Mouse (Mus musculus) midbrain, postnatal 0 days (tissue): ENCODE measurements around the gene Med23. TPM values are rescaled to one million over a fixed set of nuclear protein-coding genes. Genes with fewer than 3 reads are reported as not detected.

Experiments
- ATAC-seq: fragments of 200-750 bp; cut with Nextera tagmentation; 2 replicates; pipeline ENCODE4 v1.8.0; 2017; ENCODE audit warnings: moderate number of reproducible peaks, mild to moderate bottlenecking, moderate TSS enrichment, moderate library complexity; ENCODE audit not compliant: low FRiP score
- DNase-seq: peaks from one replicate; pipeline ENCODE4 v3.0.0-alpha.2; 2015; ENCODE audit warnings: low spot score
- H3K27ac ChIP-seq: fragments of 300-500 bp; sonication (generic); 2 replicates; pipeline ENCODE4 v1.5.1; 2014; ENCODE audit warnings: low read depth, mild to moderate bottlenecking, low read length, mixed read lengths
- H3K27me3 ChIP-seq: fragments of 300-500 bp; sonication (generic); 2 replicates; pipeline ENCODE4 v1.6.1; 2014; ENCODE audit warnings: low read length, control low read depth, mixed read lengths; ENCODE audit not compliant: insufficient read depth
- H3K36me3 ChIP-seq: fragments of 300-500 bp; sonication (generic); 2 replicates; pipeline ENCODE4 v1.6.1; 2014; ENCODE audit warnings: low read length, control low read depth, mixed read lengths; ENCODE audit not compliant: insufficient read depth
- H3K4me1 ChIP-seq: fragments of 300-500 bp; sonication (generic); 2 replicates; pipeline ENCODE4 v1.6.1; 2014; ENCODE audit warnings: mild to moderate bottlenecking, control low read depth, antibody characterized with exemption, low read length, mixed read lengths; ENCODE audit not compliant: insufficient read depth
- H3K4me2 ChIP-seq: fragments of 300-500 bp; sonication (generic); 2 replicates; pipeline ENCODE4 v1.6.1; 2014; ENCODE audit warnings: low read depth, mild to moderate bottlenecking, low read length, mixed read lengths; ENCODE audit not compliant: poor library complexity, severe bottlenecking
- H3K4me3 ChIP-seq: fragments of 300-500 bp; sonication (generic); 2 replicates; pipeline ENCODE4 v1.5.1; 2014; ENCODE audit warnings: low read depth, mild to moderate bottlenecking, low read length, moderate library complexity
- H3K9ac ChIP-seq: fragments of 300-500 bp; sonication (generic); replicated peaks from 2 replicates; pipeline ENCODE4 v1.6.1; 2014; ENCODE audit warnings: mild to moderate bottlenecking, low read length, moderate library complexity, mixed read lengths; ENCODE audit not compliant: poor library complexity, severe bottlenecking
- H3K9me3 ChIP-seq: fragments of 300-500 bp; sonication (generic); 2 replicates; pipeline ENCODE4 v1.6.1; 2016; ENCODE audit warnings: low read length, control low read depth
- CTCF ChIP-seq: IDR thresholded peaks from 2 replicates; pipeline ENCODE4 v1.5.1; 2016; ENCODE audit warnings: antibody characterized with exemption, mild to moderate bottlenecking
- WGBS: fragments of 180-500 bp; shearing (Covaris S2); extraction: QIAGEN DNeasy Blood & Tissue Kit; methylation state at CpG from one replicate; pipeline ENCODE4 v1.1.7; 2014; 5-methylcytosine and 5-hydroxymethylcytosine counted together
- polyA plus RNA-seq: library from polyadenylated mRNA; unstranded; fragments of >200 nt; fragmentation: Nextera tagmentation; extraction: Ambion mirVana; gene quantifications from 2 replicates; pipeline ENCODE4 v1.2.1, GENCODE M21; 2015
- total RNA-seq: library from RNA; depleted of rRNA; stranded (reverse); fragments of >200 nt; gene quantifications from 2 replicates; pipeline ENCODE4 v1.2.3, GENCODE M21; 2014

The Med23 gene
- total and polyA plus RNA-seq, 2 experiments from 2014 or later: 19.0 to 40.3 TPM

DNA sequence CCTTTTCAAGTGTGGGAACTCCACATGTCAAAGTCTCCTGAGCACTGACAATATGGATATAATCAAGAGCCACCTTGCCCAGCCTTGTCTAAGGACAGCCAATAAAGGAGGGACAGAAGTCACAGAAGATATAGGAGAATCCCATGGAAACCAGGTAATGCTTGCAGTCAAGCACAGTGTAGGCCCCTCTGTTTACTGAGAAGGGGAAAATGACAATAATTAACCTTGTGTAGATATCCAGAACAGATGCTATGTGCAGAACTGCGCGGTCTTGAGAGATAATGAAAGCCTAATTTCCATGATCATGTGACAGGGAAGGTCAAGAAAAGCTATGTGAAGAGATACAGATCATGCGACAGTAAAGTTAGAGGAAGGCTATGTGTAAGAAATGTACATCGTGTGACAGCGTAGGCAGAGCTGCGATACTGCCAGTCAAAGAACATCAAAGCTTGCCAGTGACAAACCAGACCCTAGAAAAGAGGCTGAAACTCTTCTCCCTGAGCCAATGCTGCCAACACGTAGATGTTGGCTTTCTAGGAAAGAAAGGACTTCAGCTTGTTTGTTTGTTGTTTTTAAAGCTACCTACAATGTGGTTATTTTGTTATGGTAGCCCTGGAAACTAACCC is 44.2 kb upstream of the Med23 start:
- H3K4me2 ChIP-seq: no peak overlapping the region; the same call in 1 of the 2 replicates
- 73% methylated on average over 7 of the region's 7 CpGs for WGBS
- no peak overlapping the region for H3K27ac ChIP-seq
- no peaks in the 10 kb centered on the region for H3K27me3 ChIP-seq
- H3K36me3 ChIP-seq: no peaks in the 10 kb centered on the region
- ATAC-seq: no peak
- TF ChIP-seq CTCF: no peak
- no peaks in the 10 kb centered on the region for H3K4me1 ChIP-seq
- H3K9ac ChIP-seq: no peak overlapping the region
- H3K9me3 ChIP-seq: no peaks in the 10 kb centered on the region
- no peak overlapping the region for H3K4me3 ChIP-seq
- no peak for DNase-seq

GRCm38 (mm10) chr10:24826130-24826529 is 43.7 kb upstream of the Med23 start:
- H3K36me3 ChIP-seq: no peaks in the 10 kb centered on the region
- no peak overlapping the region for H3K9ac ChIP-seq
- no peaks in the 10 kb centered on the region for H3K27me3 ChIP-seq
- ATAC-seq (peak; percentile 45; the same call in 1 of the 2 replicates), DNase-seq (no peak)
- no peaks in the 10 kb centered on the region for H3K9me3 ChIP-seq
- H3K27ac ChIP-seq: no peak overlapping the region
- H3K4me2 ChIP-seq: no peak overlapping the region; the same call in 1 of the 2 replicates
- 5% methylated on average over 6 of the region's 6 CpGs for WGBS
- no peaks in the 10 kb centered on the region for H3K4me1 ChIP-seq
- TF ChIP-seq CTCF: no peak
- H3K4me3 ChIP-seq: no peak overlapping the region

DNA sequence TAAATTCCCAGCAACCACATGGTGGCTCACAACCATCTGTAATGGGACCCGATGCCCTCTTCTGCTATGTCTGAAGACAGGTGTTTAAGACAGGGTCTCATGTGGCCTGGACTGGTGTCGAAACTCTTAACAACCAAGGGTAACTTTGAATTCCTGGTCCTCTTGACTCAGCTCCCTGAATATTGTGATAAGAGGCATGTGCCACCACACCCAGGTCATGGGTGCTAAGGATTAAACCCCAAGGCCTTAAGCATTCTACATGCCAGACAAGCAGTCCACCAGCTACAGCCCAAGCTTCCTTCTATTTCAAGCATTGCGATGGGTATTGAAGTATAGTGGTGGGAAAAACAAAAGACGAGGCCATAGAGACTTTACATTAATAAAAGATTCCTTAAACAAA is 41.6 kb upstream of the Med23 start:
- Histone ChIP-seq H3K4me3 (no peak overlapping the region), H3K36me3 (no peaks in the 10 kb centered on the region), H3K27me3 (no peaks in the 10 kb centered on the region), H3K4me1 (no peaks in the 10 kb centered on the region), H3K4me2 (no peak overlapping the region), H3K27ac (no peak overlapping the region), H3K9ac (no peak overlapping the region), H3K9me3 (no peaks in the 10 kb centered on the region)
- TF ChIP-seq CTCF: no peak
- DNase-seq (no peak), ATAC-seq (no peak)
- WGBS: 94% methylated on average over 4 of the region's 4 CpGs

GRCm38 (mm10) chr10:24830448-24830847 is 39.3 kb upstream of the Med23 start:
- no peak overlapping the region for H3K4me3 ChIP-seq
- no peak overlapping the region for H3K4me2 ChIP-seq
- no peak overlapping the region for H3K27ac ChIP-seq
- DNase-seq: no peak
- H3K4me1 ChIP-seq: no peaks in the 10 kb centered on the region
- no peaks in the 10 kb centered on the region for H3K36me3 ChIP-seq
- no peaks in the 10 kb centered on the region for H3K27me3 ChIP-seq
- ATAC-seq: no peak
- no peaks in the 10 kb centered on the region for H3K9me3 ChIP-seq
- WGBS: 89% methylated on average over 5 of the region's 5 CpGs
- no peak overlapping the region for H3K9ac ChIP-seq
- TF ChIP-seq CTCF: no peak

DNA sequence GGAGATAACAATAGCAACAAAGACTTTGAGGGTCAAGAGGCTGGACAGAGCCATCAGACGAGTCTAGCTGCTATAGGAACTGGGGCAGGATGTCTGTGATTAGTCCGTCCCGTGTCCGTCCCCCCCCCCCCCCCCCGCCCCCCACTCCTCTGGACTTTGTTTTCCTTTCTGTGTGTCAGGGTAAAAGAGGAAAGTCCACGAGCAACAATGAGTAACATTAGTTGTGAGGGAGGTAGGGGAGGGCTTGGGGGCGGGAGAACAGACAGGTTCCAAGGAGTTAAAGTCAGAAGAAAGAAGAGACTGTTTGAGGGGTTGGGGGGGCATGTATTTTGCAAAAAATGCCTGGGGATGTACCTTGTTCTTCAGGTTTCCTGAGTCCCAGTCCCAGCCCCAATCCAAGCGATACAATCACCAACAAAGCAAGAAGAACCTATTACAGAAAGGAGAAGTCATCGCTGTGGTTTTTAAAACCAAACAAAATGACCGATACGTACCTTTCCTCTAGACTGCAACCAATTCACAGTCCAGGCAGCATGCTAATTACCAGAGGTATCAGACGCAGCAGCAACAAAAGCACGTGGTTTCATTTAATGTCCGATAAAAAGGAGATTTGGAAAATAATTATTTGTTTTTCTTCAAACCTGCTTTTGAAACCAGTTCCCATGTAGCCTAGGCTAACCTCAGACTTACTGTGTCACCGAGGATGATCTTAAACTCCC is 38.2 kb upstream of the Med23 start:
- ATAC-seq (no peak), DNase-seq (no peak)
- no peak overlapping the region for H3K4me2 ChIP-seq
- no peaks in the 10 kb centered on the region for H3K36me3 ChIP-seq
- H3K4me3 ChIP-seq: no peak overlapping the region
- TF ChIP-seq CTCF: no peak
- H3K9me3 ChIP-seq: no peaks in the 10 kb centered on the region
- peaks cover 2% of the 10 kb centered on the region; the same call in 1 of the 2 replicates for H3K4me1 ChIP-seq
- no peak overlapping the region for H3K27ac ChIP-seq
- H3K9ac ChIP-seq: no peak overlapping the region
- 75% methylated on average over 13 of the region's 15 CpGs for WGBS
- no peaks in the 10 kb centered on the region for H3K27me3 ChIP-seq

DNA sequence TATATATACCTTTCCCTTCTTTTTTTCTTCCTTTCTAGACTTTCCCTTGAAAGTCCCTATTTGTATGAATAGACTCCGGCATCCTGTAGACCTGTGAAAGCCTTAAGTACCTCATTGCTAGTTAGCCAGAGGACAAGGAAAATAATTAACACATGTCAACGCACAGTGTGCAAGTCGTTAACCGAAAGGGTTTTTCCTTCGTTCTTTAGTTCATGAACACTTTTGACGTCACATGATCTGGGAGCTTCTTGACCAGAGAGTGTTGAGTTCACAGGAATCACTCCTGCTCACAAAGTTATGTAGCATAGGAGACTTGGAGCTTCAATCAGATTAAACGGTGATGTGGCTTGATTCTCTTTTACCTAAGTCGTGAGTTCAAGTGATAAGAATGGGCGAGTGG is 37.5 kb upstream of the Med23 start:
- no peak overlapping the region for H3K4me2 ChIP-seq
- no peaks in the 10 kb centered on the region for H3K36me3 ChIP-seq
- ATAC-seq: no peak
- no peak overlapping the region for H3K27ac ChIP-seq
- no peak for DNase-seq
- H3K9me3 ChIP-seq: no peaks in the 10 kb centered on the region
- no peak overlapping the region for H3K9ac ChIP-seq
- no peaks in the 10 kb centered on the region for H3K27me3 ChIP-seq
- no peak overlapping the region for H3K4me3 ChIP-seq
- H3K4me1 ChIP-seq: peaks cover 2% of the 10 kb centered on the region; the same call in 1 of the 2 replicates
- TF ChIP-seq CTCF: no peak
- 93% methylated on average over 9 of the region's 9 CpGs for WGBS
